Mouse (Mus musculus) kidney, adult 8-10 months (tissue): Measurements from ENCODE around the gene Kin.
A peak's percentile ranks its signal among the peaks of the same experiment; 100 is the strongest.

Experiments used
- DNase-seq, 2 experiments: peaks; one replicate each; pipeline ENCODE4 v3.0.0; 2022

Gene Kin

GRCm38 (mm10) chr2:10080310-10081010, at the start of gene Kin, which contains the start of gene Atp5c1:
Gene Kin, plus strand, starts transcription at chr2:10080593.
Gene Atp5c1, minus strand, starts transcription at chr2:10080510.
- DNase-seq: peak; percentile 96

GRCm38 (mm10) chr2:10033684-10034083, 46.7 kb upstream of the Kin start:
- DNase-seq: no peak

GRCm38 (mm10) chr2:10034976-10035375, 45.4 kb upstream of the Kin start:
- DNase-seq: no peak

- DNase-seq: peak in 1 of 2 experiments; percentile 31
Measured at GRCm38 (mm10) chr2:10047758-10048436, 32.5 kb upstream of the Kin start.

- DNase-seq: peak; percentile 92 to 94
Measured at GRCm38 (mm10) chr2:10048461-10048860, 31.9 kb upstream of the Kin start, which contains the start of gene Taf3. Gene Taf3, minus strand, starts transcription at chr2:10048596.

GRCm38 (mm10) chr2:10049456-10049855, 30.9 kb upstream of the Kin start:
- DNase-seq: no peak

GRCm38 (mm10) chr2:10050878-10051277, 29.5 kb upstream of the Kin start:
- DNase-seq: no peak

GRCm38 (mm10) chr2:10051996-10052395, 28.4 kb upstream of the Kin start:
- no peak for DNase-seq

- no peak for DNase-seq
Measured at GRCm38 (mm10) chr2:10058836-10059235, 21.6 kb upstream of the Kin start.

GRCm38 (mm10) chr2:10071751-10072150, 8.6 kb upstream of the Kin start:
- DNase-seq: no peak

- no peak for DNase-seq
Measured at GRCm38 (mm10) chr2:10074470-10074869, 5.9 kb upstream of the Kin start.

- DNase-seq: no peak
Measured at GRCm38 (mm10) chr2:10076675-10077074, 3.7 kb upstream of the Kin start.

GRCm38 (mm10) chr2:10079745-10080309, 566 bp upstream of the Kin start:
- no peak for DNase-seq

GRCm38 (mm10) chr2:10081453-10082080, 1.2 kb downstream of the Kin start:
- DNase-seq: no peak

- no peak for DNase-seq
Measured at GRCm38 (mm10) chr2:10082737-10083136, 2.3 kb downstream of the Kin start.

GRCm38 (mm10) chr2:10087256-10087850, 7.0 kb downstream of the Kin start:
- no peak for DNase-seq

- peak; percentile 29 to 44 for DNase-seq
Measured at GRCm38 (mm10) chr2:10094327-10095100, 14.1 kb downstream of the Kin start.

GRCm38 (mm10) chr2:10098598-10099215, 18.3 kb downstream of the Kin start:
- peak; percentile 29 to 65 for DNase-seq

GRCm38 (mm10) chr2:10100471-10100870, 20.1 kb downstream of the Kin start:
- DNase-seq: no peak

GRCm38 (mm10) chr2:10101180-10101579, 20.8 kb downstream of the Kin start:
- DNase-seq: peak; percentile 29 to 66

- DNase-seq: no peak
Measured at GRCm38 (mm10) chr2:10108535-10109189, 28.3 kb downstream of the Kin start.
